Mouse (Mus musculus) lung, postnatal 0 days (tissue): Measurements from ENCODE around the gene Nat8l.

Experiments used
- CTCF ChIP-seq: IDR thresholded peaks from 2 replicates; pipeline ENCODE4 v1.5.1; 2016; ENCODE audit warnings: antibody characterized with exemption, mild to moderate bottlenecking
- EP300 ChIP-seq: IDR thresholded peaks from 2 replicates; pipeline ENCODE4 v1.6.1; 2016; ENCODE audit warnings: antibody characterized with exemption, mild to moderate bottlenecking, control low read depth

- TF ChIP-seq CTCF: no peak
- TF ChIP-seq EP300: no peak
These were observed 11.7 kb downstream of the Nat8l start for GRCm38 (mm10) chr5:34007392-34007941.
